Mouse (Mus musculus) C2C12 (cell line): ENCODE measurements around the gene Usp49. TPM values are rescaled to one million over a fixed set of nuclear protein-coding genes. Genes with fewer than 3 reads are reported as not detected.

ENCODE experiments used
- H3K27me3 ChIP-seq: one replicate; pipeline ENCODE4 v1.6.1; 2011; ENCODE audit not compliant: control insufficient read depth, insufficient read depth, insufficient read length
- H3K36me3 ChIP-seq: one replicate; pipeline ENCODE4 v1.6.1; 2011; ENCODE audit not compliant: control insufficient read depth, insufficient read depth
- H3K4me3 ChIP-seq: one replicate; pipeline ENCODE4 v1.5.1; 2011; ENCODE audit warnings: mild to moderate bottlenecking, control low read depth; ENCODE audit not compliant: poor library complexity, insufficient read depth, severe bottlenecking
- H3K79me2 ChIP-seq: one replicate; pipeline ENCODE4 v1.6.1; 2011; ENCODE audit not compliant: control insufficient read depth, insufficient read depth
- H3K79me3 ChIP-seq: one replicate; pipeline ENCODE4 v1.6.1; 2011; ENCODE audit warnings: low read depth, control low read depth
- H3ac ChIP-seq: one replicate; pipeline ENCODE3; 2011; ENCODE audit warnings: low read depth; ENCODE audit not compliant: control insufficient read depth, insufficient read length
- CEBPB ChIP-seq: IDR thresholded peaks from one replicate; pipeline ENCODE4 v1.6.1; 2011; ENCODE audit warnings: low read depth, mild to moderate bottlenecking, control low read depth, moderate library complexity
- CTCF ChIP-seq: IDR thresholded peaks from one replicate; pipeline ENCODE4 v1.5.1; 2011; ENCODE audit not compliant: control insufficient read depth, insufficient read depth, insufficient read length
- FOSL1 ChIP-seq: IDR thresholded peaks from one replicate; pipeline ENCODE4 v1.8.0; 2011; ENCODE audit warnings: mild to moderate bottlenecking, low read length; ENCODE audit not compliant: poor library complexity, insufficient read depth, severe bottlenecking
- MAX ChIP-seq: IDR thresholded peaks from one replicate; pipeline ENCODE4 v1.6.1; 2011; ENCODE audit warnings: mild to moderate bottlenecking, control low read depth
- MYOD1 ChIP-seq: IDR thresholded peaks from one replicate; pipeline ENCODE4 v1.6.1; 2011; ENCODE audit warnings: low read depth; ENCODE audit not compliant: control insufficient read depth, insufficient read length
- MYOG ChIP-seq: IDR thresholded peaks from one replicate; pipeline ENCODE4 v1.6.1; 2011; ENCODE audit not compliant: control insufficient read depth, insufficient read length; ENCODE audit errors: extremely low read depth
- USF1 ChIP-seq: IDR thresholded peaks from one replicate; pipeline ENCODE4 v1.6.1; 2011; ENCODE audit warnings: low read depth, mild to moderate bottlenecking, control low read depth, moderate library complexity
- long read RNA-seq, 2 experiments: library from polyadenylated mRNA; unstranded; transcript quantifications; one replicate each; pipeline ENCODE4 v2.0.0; 2019 to 2020
- polyA plus RNA-seq: library from polyadenylated mRNA; unstranded; fragments of >200 nt; fragmentation: generic; extraction: Trizol; gene quantifications from one replicate; pipeline ENCODE4 v1.2.1, GENCODE M21; 2012; ENCODE audit warnings: missing spikeins

The Usp49 gene
- polyA plus RNA-seq, result 3.2 TPM
- long read RNA-seq, experiment 1, result 0 reads
- long read RNA-seq, experiment 2, result 0 reads

GRCm38 (mm10) chr17:47630678-47631065 lies at the start of gene Usp49:
Gene Usp49 (plus strand): TSS chr17:47630690.
- Histone ChIP-seq H3K79me2 (peaks cover 8% of the 10 kb centered on the region), H3K79me3 (peaks cover 1% of the 10 kb centered on the region), H3K4me3 (peak within 1 kb of the TSS; percentile 50), H3K27me3 (no peaks in the 10 kb centered on the region), H3K36me3 (peaks cover 7% of the 10 kb centered on the region), H3ac (peak within 1 kb of the TSS; percentile 56)
- no peak for TF ChIP-seq CTCF
- TF ChIP-seq MAX, result no peak
- no peak for TF ChIP-seq MYOG
- TF ChIP-seq USF1, result no peak
- TF ChIP-seq MYOD1, result no peak
- no peak for TF ChIP-seq CEBPB
- TF ChIP-seq FOSL1, result no peak

- Histone ChIP-seq H3K36me3 (no peaks in the 10 kb centered on the region), H3K4me3 (no peak overlapping the region)
- TF ChIP-seq CEBPB (no peak), CTCF (no peak), MYOD1 (no peak), MAX (no peak), MYOG (no peak), FOSL1 (no peak), USF1 (no peak)
These were observed 49.5 kb upstream of the Usp49 start for GRCm38 (mm10) chr17:47580962-47581361.

DNA sequence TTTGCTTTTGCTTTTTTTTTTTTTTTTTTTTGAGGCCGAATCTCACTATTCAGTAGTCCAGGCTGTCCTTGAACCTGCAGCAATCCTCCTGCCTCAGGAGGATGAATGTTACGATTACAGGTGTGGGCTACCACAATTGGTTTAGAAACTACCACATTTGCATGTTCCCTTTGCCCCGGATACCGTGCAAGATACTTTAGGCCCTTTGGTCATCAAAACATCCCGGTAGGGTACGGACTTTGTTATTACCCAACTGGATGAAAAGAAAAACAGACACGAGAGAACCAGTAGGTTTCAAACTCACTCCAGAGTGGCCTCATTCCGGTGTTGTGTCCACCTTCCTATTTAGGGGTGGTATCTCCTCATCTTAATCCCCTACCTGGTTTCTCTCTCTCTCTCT lies 42.0 kb upstream of the Usp49 start:
- Histone ChIP-seq H3K36me3 (no peaks in the 10 kb centered on the region), H3K4me3 (no peak overlapping the region)
- TF ChIP-seq MYOD1, result no peak
- TF ChIP-seq MAX, result no peak
- no peak for TF ChIP-seq CEBPB
- no peak for TF ChIP-seq USF1
- TF ChIP-seq MYOG, result no peak
- no peak for TF ChIP-seq CTCF
- no peak for TF ChIP-seq FOSL1

More at GRCm38 (mm10) chr17:47580962-47581361, 49.5 kb upstream of the Usp49 start:
- no peak overlapping the region for H3ac ChIP-seq
- H3K79me3 ChIP-seq, result no peaks in the 10 kb centered on the region
- H3K79me2 ChIP-seq, result no peaks in the 10 kb centered on the region
- peaks cover 3% of the 10 kb centered on the region for H3K27me3 ChIP-seq

DNA sequence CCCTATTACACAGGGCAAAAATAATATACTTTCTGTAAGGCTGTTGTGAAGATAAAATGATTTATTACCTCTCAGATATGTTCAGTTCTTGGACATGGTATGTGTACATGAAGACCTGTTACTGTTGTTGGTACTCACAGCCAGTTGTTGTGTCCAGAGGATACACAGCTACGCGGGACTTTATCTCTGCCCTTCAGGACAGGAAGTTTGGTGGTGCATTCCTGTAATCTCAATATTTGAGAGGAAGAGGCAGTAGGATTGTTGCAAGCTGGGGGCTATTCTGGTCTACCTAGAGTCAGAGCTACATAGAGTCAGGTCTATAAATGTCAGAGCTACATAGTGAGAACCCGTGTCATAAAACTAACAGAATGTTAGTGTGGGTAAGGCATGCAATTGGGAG lies 39.4 kb upstream of the Usp49 start:
- Histone ChIP-seq H3K4me3 (no peak overlapping the region), H3K27me3 (no peaks in the 10 kb centered on the region), H3K79me3 (peaks cover 12% of the 10 kb centered on the region), H3ac (no peak overlapping the region), H3K79me2 (peaks cover 19% of the 10 kb centered on the region), H3K36me3 (no peaks in the 10 kb centered on the region)
- TF ChIP-seq USF1 (no peak), FOSL1 (no peak), CEBPB (no peak), MAX (no peak), CTCF (no peak), MYOG (no peak), MYOD1 (no peak)

More for the DNA sequence above, 42.0 kb upstream of the Usp49 start:
- H3ac ChIP-seq, result no peak overlapping the region
- no peaks in the 10 kb centered on the region for H3K79me3 ChIP-seq
- peaks cover 2% of the 10 kb centered on the region for H3K79me2 ChIP-seq
- H3K27me3 ChIP-seq, result no peaks in the 10 kb centered on the region

- peak overlapping the region; percentile 85 for H3ac ChIP-seq
- H3K79me3 ChIP-seq, result peaks cover 24% of the 10 kb centered on the region
- peak overlapping the region; percentile 84 for H3K4me3 ChIP-seq
- no peaks in the 10 kb centered on the region for H3K27me3 ChIP-seq
- H3K36me3 ChIP-seq, result peaks cover 14% of the 10 kb centered on the region
- H3K79me2 ChIP-seq, result peaks cover 34% of the 10 kb centered on the region
- no peak for TF ChIP-seq MYOG
- no peak for TF ChIP-seq MYOD1
- peak; percentile 34 for TF ChIP-seq CEBPB
- TF ChIP-seq CTCF, result no peak
- peak; percentile 26 for TF ChIP-seq MAX
- no peak for TF ChIP-seq FOSL1
- TF ChIP-seq USF1, result no peak
These were observed 37.2 kb upstream of the Usp49 start for GRCm38 (mm10) chr17:47593215-47593853.
